Mouse (Mus musculus): ENCODE data around the gene Terb1. TPM values are rescaled to one million over a fixed set of nuclear protein-coding genes. Genes with fewer than 3 reads are reported as not detected.

The Terb1 gene
- polyA plus RNA-seq, 1 experiment from 2014 or later = 0.34 TPM

DNA sequence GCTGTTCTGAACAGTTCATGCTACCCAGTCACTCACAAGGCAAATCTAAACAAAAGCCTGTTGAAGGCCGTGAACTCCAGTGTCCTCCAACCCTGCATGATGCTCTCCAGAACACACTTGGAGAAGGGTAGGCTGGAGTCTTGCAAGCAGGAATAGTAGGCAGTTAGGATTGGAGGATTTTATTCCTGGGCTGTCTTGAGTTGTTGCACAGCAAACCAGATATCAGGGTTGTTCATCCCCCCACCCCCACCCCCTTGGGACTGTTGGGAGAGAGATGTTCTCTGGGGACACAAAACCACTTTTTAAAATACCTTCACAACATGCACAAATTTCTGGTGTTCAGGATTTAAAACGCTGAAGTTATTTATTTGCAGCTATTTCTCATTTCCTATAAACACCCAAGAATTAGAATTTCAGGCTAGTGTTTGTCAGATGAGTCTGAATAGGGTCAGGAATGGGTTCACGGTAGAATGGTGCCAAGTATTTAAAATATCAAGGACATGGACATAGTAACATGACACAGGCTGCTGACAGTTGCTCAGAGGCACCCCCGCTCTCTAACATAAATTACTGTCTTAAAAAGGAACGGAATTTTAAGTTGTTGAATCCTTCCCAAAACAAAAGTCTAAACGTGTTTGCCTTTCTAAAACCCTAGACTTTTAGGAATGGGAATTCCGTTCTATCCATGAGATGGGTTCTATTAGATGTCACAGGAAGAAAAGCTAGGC is 96.7 kb downstream of the Terb1 start:
- H3K4me2 ChIP-seq (ENCODE audit: low read length) = no peak overlapping the region
- H3K27me3 ChIP-seq (replicated peaks; ENCODE audit: control insufficient read depth, insufficient read depth, low read length) = no peaks in the 10 kb centered on the region
- peaks cover 13% of the 10 kb centered on the region for H3K36me3 ChIP-seq (ENCODE audit: control insufficient read depth, insufficient read depth, low read length)
- H3K9me3 ChIP-seq (ENCODE audit: control insufficient read depth, low read length) = no peaks in the 10 kb centered on the region
- WGBS = 28% methylated on average over 7 of the region's 7 CpGs
- H3K27ac ChIP-seq (ENCODE audit: low read depth) = peak overlapping the region; percentile 5; the same call in 1 of the 2 replicates
- H3K4me3 ChIP-seq (ENCODE audit: low read depth, low read length) = no peak overlapping the region
- H3K4me1 ChIP-seq (replicated peaks; ENCODE audit: control insufficient read depth, insufficient read depth, low read length) = peaks cover 16% of the 10 kb centered on the region; the same call in 1 of the 2 replicates
- H3K9ac ChIP-seq (ENCODE audit: low read length) = no peak overlapping the region
- DNase-seq (ENCODE audit: low spot score) (no peak), ATAC-seq (replicated peaks; ENCODE audit: low FRiP score, low TSS enrichment, low read depth) (no peak)

DNA sequence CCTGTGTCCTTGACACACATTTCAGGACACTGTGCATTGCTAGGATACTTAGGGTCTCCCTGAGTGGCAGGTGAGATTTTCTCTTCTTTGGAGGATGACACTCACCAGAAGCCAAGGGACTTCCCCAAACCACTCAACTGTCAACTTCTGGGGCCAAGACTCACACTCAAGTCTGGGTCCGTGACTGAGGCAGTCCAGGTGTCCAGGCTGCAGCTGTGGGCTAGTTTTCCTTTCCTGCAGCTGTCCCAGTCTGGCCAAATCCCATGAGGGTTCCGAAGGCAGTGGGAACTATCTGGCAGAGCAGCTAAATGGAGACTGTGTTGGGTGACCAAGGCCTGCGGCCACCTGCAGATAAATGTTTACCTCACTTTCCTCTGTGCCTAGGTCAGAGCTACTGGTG is 97.7 kb downstream of the Terb1 start:
- peaks cover 16% of the 10 kb centered on the region; the same call in 1 of the 2 replicates for H3K4me1 ChIP-seq (replicated peaks; ENCODE audit: control insufficient read depth, insufficient read depth, low read length)
- H3K27ac ChIP-seq (ENCODE audit: low read depth) = no peak overlapping the region
- peaks cover 3% of the 10 kb centered on the region for H3K36me3 ChIP-seq (ENCODE audit: control insufficient read depth, insufficient read depth, low read length)
- ATAC-seq (replicated peaks; ENCODE audit: low FRiP score, low TSS enrichment, low read depth) = no peak
- H3K9ac ChIP-seq (ENCODE audit: low read length) = no peak overlapping the region
- 66% methylated on average over 3 of the region's 3 CpGs for WGBS
- no peak for DNase-seq (ENCODE audit: low spot score)
- no peak overlapping the region for H3K4me3 ChIP-seq (ENCODE audit: low read depth, low read length)
- no peak overlapping the region for H3K4me2 ChIP-seq (ENCODE audit: low read length)
- no peaks in the 10 kb centered on the region for H3K9me3 ChIP-seq (ENCODE audit: control insufficient read depth, low read length)
- H3K27me3 ChIP-seq (replicated peaks; ENCODE audit: control insufficient read depth, insufficient read depth, low read length) = no peaks in the 10 kb centered on the region

DNA sequence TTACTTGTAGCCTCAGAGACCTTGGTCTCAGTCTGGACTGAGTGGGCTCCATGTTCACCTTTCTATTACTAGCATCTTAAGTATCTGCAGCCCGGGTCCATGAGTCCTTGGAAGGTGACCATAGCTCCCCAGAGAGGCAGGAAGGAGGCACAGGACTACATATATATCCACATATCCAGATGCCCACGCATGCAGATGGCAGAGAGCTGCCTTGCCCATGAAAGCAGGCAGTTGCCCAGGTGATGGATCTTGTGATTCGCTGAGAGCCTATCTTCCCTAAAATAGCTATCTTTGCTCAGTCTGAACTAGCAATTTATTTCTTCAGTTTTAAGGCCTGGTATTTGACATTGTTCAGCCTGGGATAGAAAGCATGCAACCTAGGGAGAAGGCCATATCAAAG is 98.2 kb downstream of the Terb1 start:
- DNase-seq (ENCODE audit: low spot score) (no peak), ATAC-seq (replicated peaks; ENCODE audit: low FRiP score, low TSS enrichment, low read depth) (no peak)
- no peak overlapping the region for H3K4me2 ChIP-seq (ENCODE audit: low read length)
- no peaks in the 10 kb centered on the region for H3K27me3 ChIP-seq (replicated peaks; ENCODE audit: control insufficient read depth, insufficient read depth, low read length)
- no peak overlapping the region for H3K27ac ChIP-seq (ENCODE audit: low read depth)
- H3K4me1 ChIP-seq (replicated peaks; ENCODE audit: control insufficient read depth, insufficient read depth, low read length) = peaks cover 16% of the 10 kb centered on the region; the same call in 1 of the 2 replicates
- no peaks in the 10 kb centered on the region for H3K9me3 ChIP-seq (ENCODE audit: control insufficient read depth, low read length)
- no peak overlapping the region for H3K9ac ChIP-seq (ENCODE audit: low read length)
- 85% methylated on average over 3 of the region's 3 CpGs for WGBS
- H3K36me3 ChIP-seq (ENCODE audit: control insufficient read depth, insufficient read depth, low read length) = peaks cover 3% of the 10 kb centered on the region; the same call in 1 of the 2 replicates
- no peak overlapping the region for H3K4me3 ChIP-seq (ENCODE audit: low read depth, low read length)

DNA sequence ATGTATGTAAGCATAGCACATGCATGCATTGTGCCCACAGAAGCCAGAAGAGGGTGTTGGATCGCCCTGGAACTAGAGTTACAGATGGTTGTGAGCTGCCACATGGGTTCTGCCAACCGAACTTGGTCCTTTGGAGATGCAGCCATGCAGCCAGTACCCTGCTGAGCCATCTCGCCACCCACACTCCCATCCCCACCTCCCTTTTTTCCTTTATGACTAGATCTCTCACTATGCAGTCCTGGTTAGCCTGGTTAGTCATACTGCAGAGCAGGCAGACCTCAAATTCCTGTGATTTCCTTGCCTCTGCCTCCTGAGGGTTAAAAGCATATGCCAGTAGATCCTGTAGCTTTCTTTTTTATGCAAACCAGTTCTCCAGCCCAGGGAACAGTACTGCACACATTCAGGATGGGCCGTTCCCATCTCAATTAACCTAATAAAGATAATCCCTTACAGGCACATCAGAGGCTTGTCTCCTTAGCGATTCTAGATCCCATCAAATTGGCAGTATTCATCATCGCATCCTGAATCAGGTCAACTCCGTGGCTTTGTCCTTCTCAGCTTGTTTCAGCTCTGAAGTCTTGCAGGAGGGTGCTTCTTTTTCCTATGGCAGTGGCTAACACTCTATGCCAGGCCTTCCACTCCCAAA is 99.0 kb downstream of the Terb1 start:
- Histone ChIP-seq H3K4me2 (ENCODE audit: low read length) (no peak overlapping the region), H3K27ac (ENCODE audit: low read depth) (no peak overlapping the region), H3K4me3 (ENCODE audit: low read depth, low read length) (no peak overlapping the region), H3K9me3 (ENCODE audit: control insufficient read depth, low read length) (no peaks in the 10 kb centered on the region), H3K36me3 (ENCODE audit: control insufficient read depth, insufficient read depth, low read length) (peaks cover 3% of the 10 kb centered on the region; the same call in 1 of the 2 replicates), H3K27me3 (replicated peaks; ENCODE audit: control insufficient read depth, insufficient read depth, low read length) (no peaks in the 10 kb centered on the region), H3K4me1 (replicated peaks; ENCODE audit: control insufficient read depth, insufficient read depth, low read length) (peaks cover 16% of the 10 kb centered on the region; the same call in 1 of the 2 replicates), H3K9ac (ENCODE audit: low read length) (no peak overlapping the region)
- DNase-seq (ENCODE audit: low spot score) (no peak), ATAC-seq (replicated peaks; ENCODE audit: low FRiP score, low TSS enrichment, low read depth) (no peak)
- 67% methylated on average over 7 of the region's 7 CpGs for WGBS

GRCm38 (mm10) chr8:104408328-104409110 is 101.2 kb downstream of the Terb1 start:
- WGBS = 85% methylated on average over 7 of the region's 7 CpGs

DNA sequence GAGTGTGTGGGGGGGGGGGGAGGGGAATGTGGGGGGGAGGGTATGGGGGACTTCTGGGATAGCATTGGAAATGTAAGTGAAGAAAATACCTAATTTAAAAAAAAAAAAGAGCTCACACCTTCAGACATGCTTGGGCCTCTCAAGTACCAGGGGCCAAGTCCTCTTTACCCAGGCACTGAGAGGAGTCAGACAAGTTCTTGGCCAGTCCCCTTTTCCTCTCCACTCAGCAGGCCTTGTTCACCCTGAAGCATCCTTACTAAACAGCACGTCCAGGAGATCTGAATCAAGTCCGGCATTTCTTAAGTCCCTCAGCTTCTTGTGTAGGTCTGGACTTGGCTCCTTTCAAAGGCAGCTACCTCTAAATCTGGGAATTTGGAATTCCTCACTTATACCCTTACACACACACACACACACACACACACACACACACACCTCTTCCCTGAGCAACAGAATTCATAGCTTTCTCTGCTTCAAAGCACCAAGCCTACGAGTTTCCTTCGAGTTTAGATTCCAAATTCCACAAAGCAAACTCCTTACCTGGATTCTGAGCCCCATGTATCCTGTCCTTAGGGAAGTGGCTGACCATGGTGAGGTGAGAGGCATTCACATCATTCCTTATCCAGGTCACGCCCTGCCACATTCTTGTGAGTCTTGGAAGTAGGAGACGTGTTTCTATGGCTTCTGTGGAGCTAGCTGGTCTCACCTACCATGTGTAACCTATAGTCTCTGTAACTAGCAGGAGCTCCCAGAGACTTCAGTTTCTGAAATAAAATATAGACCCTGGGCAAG is 103.2 kb downstream of the Terb1 start:
- no peaks in the 10 kb centered on the region for H3K36me3 ChIP-seq (ENCODE audit: control insufficient read depth, insufficient read depth, low read length)
- no peak for DNase-seq (ENCODE audit: low spot score)
- H3K4me3 ChIP-seq (ENCODE audit: low read depth, low read length) = no peak overlapping the region
- H3K9ac ChIP-seq (ENCODE audit: low read length) = no peak overlapping the region
- H3K4me2 ChIP-seq (ENCODE audit: low read length) = no peak overlapping the region
- ATAC-seq (replicated peaks; ENCODE audit: low FRiP score, low TSS enrichment, low read depth) = no peak
- H3K27me3 ChIP-seq (replicated peaks; ENCODE audit: control insufficient read depth, insufficient read depth, low read length) = no peaks in the 10 kb centered on the region
- H3K9me3 ChIP-seq (ENCODE audit: control insufficient read depth, low read length) = no peaks in the 10 kb centered on the region
- 70% methylated on average over 6 of the region's 6 CpGs for WGBS
- H3K4me1 ChIP-seq (replicated peaks; ENCODE audit: control insufficient read depth, insufficient read depth, low read length) = 0 out of 2 replicates have a peak, but pooled peaks cover 2% of the 10 kb centered on the region
- no peak overlapping the region for H3K27ac ChIP-seq (ENCODE audit: low read depth)

More at GRCm38 (mm10) chr8:104408328-104409110, 101.2 kb downstream of the Terb1 start:
- H3K9ac ChIP-seq (ENCODE audit: low read length) = no peak overlapping the region
- no peaks in the 10 kb centered on the region for H3K27me3 ChIP-seq (replicated peaks; ENCODE audit: control insufficient read depth, insufficient read depth, low read length)
- peaks cover 13% of the 10 kb centered on the region; the same call in 1 of the 2 replicates for H3K4me1 ChIP-seq (replicated peaks; ENCODE audit: control insufficient read depth, insufficient read depth, low read length)
- no peak overlapping the region for H3K4me3 ChIP-seq (ENCODE audit: low read depth, low read length)
- no peak overlapping the region for H3K27ac ChIP-seq (ENCODE audit: low read depth)
- ATAC-seq (replicated peaks; ENCODE audit: low FRiP score, low TSS enrichment, low read depth) (no peak), DNase-seq (ENCODE audit: low spot score) (no peak)
- H3K9me3 ChIP-seq (ENCODE audit: control insufficient read depth, low read length) = no peaks in the 10 kb centered on the region
- H3K4me2 ChIP-seq (ENCODE audit: low read length) = no peak overlapping the region
- no peaks in the 10 kb centered on the region for H3K36me3 ChIP-seq (ENCODE audit: control insufficient read depth, insufficient read depth, low read length)

DNA sequence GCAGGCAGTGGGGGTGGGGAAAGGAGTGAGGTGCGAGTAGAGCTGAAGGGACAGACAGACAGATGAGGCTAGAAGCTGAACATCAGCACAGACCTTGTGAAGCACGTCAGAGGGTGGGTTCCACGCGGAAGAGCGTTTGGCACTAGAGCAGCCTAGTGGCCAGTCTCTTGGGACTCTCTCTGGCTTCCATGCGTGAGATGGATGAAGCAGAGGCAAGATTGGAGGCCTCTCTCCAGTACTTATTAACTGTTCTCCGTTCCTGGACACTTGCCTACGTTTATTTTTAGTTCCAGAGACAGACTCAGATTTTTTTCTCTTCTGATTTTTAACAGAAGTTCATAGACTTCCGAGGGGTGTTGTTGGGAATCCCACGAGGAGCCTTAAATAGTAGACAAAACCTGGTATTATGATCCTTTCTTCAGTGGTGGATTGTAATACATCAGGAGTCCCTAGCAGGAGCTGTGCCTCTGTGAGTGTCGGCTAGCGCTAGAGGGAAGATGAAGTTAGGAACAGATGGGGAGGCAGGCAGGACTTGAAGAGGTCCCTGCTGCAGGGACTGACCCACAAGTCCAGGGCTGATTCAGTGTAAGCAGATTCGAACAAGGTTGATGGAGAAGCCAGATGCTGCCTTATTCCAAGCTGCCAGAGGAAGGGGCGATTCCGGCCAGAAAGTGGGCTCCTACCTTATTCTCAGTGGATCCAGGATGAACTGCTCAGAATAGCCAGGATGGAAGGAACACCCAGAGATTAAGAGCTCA is 104.1 kb downstream of the Terb1 start:
- no peak overlapping the region for H3K4me2 ChIP-seq (ENCODE audit: low read length)
- WGBS = 47% methylated on average over 15 of the region's 15 CpGs
- no peaks in the 10 kb centered on the region for H3K9me3 ChIP-seq (ENCODE audit: control insufficient read depth, low read length)
- H3K4me3 ChIP-seq (ENCODE audit: low read depth, low read length) = no peak overlapping the region
- H3K27ac ChIP-seq (ENCODE audit: low read depth) = peak overlapping the region; percentile 62; the same call in 1 of the 2 replicates
- 0 out of 2 replicates have a peak, but pooled peaks cover 2% of the 10 kb centered on the region for H3K4me1 ChIP-seq (replicated peaks; ENCODE audit: control insufficient read depth, insufficient read depth, low read length)
- ATAC-seq (replicated peaks; ENCODE audit: low FRiP score, low TSS enrichment, low read depth) = 0 out of 2 replicates have a peak, but pooled peaks have one; percentile 33
- no peak overlapping the region for H3K9ac ChIP-seq (ENCODE audit: low read length)
- no peak for DNase-seq (ENCODE audit: low spot score)
- H3K36me3 ChIP-seq (ENCODE audit: control insufficient read depth, insufficient read depth, low read length) = no peaks in the 10 kb centered on the region
- no peaks in the 10 kb centered on the region for H3K27me3 ChIP-seq (replicated peaks; ENCODE audit: control insufficient read depth, insufficient read depth, low read length)

Measured in intestine, embryonic 14.5 days (tissue).